Mouse (Mus musculus) testis, adult 2 months (tissue): Measurements from ENCODE around the gene Bcl3. TPM values are rescaled to one million over a fixed set of nuclear protein-coding genes. Genes with fewer than 3 reads are reported as not detected.

Source experiments
- H3K27ac ChIP-seq: fragments of 200-500 bp; 2 replicates; pipeline ENCODE4 v1.5.1; 2012; ENCODE audit warnings: low read depth, low read length; ENCODE audit not compliant: control insufficient read depth, insufficient read depth
- H3K27me3 ChIP-seq: fragments of 200-500 bp; 2 replicates; pipeline ENCODE4 v1.6.1; 2012; ENCODE audit warnings: mild to moderate bottlenecking, low read length, moderate library complexity; ENCODE audit not compliant: control insufficient read depth, insufficient read depth
- H3K36me3 ChIP-seq: fragments of 200-500 bp; 2 replicates; pipeline ENCODE4 v1.6.1; 2012; ENCODE audit warnings: mild to moderate bottlenecking, low read length; ENCODE audit not compliant: control insufficient read depth, insufficient read depth
- H3K4me1 ChIP-seq: fragments of 200-500 bp; 2 replicates; pipeline ENCODE4 v1.6.1; 2012; ENCODE audit warnings: low read length; ENCODE audit not compliant: control insufficient read depth, insufficient read depth
- H3K4me3 ChIP-seq: fragments of 200-500 bp; 2 replicates; pipeline ENCODE4 v1.5.1; 2012; ENCODE audit warnings: low read depth, mild to moderate bottlenecking, low read length, moderate library complexity, mixed read lengths; ENCODE audit not compliant: control insufficient read depth
- CTCF ChIP-seq: fragments of 200-500 bp; IDR thresholded peaks from 2 replicates; pipeline ENCODE4 v1.5.1; 2012; ENCODE audit warnings: low read depth, mild to moderate bottlenecking, inconsistent platforms, low read length, moderate library complexity; ENCODE audit not compliant: control insufficient read depth, insufficient read depth, insufficient replicate concordance
- POLR2A ChIP-seq: fragments of 200-500 bp; IDR thresholded peaks from 2 replicates; pipeline ENCODE4 v1.6.1; 2012; ENCODE audit warnings: low read depth, mild to moderate bottlenecking, inconsistent platforms, low read length, moderate library complexity; ENCODE audit not compliant: control insufficient read depth
- polyA plus RNA-seq: library from polyadenylated mRNA; depleted of rRNA; stranded (reverse); fragments of >200 nt; gene quantifications from 2 replicates; pipeline ENCODE4 v1.2.3, GENCODE M21; 2012

Bcl3 gene
- polyA plus RNA-seq, 1 experiment: 4.4 TPM

DNA sequence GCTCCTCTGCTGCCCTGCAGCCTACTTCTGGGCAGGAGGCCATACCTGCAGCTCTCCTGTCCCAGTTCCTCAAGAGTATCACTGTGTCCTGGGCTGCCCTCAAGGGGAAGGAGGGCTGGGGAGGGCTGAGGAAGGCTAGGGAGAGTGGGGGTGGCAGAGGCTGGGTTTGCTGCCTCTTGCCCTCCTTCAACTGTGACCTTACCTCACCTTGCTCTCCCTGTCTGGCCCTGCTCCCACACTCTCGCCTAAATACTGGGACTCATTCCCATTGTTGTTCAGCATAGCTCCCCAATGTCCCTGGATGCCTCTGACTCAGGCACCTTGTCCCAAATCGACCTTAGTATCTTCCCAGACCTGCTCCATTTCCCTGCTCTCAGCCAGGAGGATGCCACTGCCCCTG, 41.7 kb upstream of the Bcl3 start:
- Histone ChIP-seq H3K4me3 (no peak overlapping the region), H3K27ac (no peak overlapping the region), H3K27me3 (no peaks in the 10 kb centered on the region), H3K36me3 (no peaks in the 10 kb centered on the region), H3K4me1 (peaks cover 11% of the 10 kb centered on the region)
- TF ChIP-seq POLR2A (no peak), CTCF (no peak)

DNA sequence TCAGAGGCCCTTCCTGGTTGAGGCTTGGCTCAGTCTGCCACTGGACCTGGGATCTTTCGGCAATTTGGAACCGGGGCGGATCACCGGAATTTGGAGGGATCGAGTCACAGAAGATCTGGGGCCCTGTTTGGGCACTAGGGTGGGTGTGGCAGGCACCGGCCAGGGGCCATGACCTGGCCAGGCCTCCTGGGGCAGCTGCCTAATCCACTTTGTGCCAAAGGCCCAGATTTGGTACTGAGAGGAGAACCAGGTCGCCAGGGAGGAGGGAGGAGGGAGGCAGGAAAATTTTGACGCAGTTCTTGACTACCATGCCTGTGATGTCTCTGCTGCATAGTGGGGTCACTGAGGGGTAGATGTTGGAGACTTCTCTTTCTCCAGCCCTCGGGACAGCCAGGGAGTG, 38.6 kb upstream of the Bcl3 start, which contains the start of gene Ceacam16:
Ceacam16 (minus strand) TSS at position 101 of the 400 bp plus-strand sequence.
- Histone ChIP-seq H3K4me3 (no peak within 1 kb of the TSS), H3K27ac (no peak within 1 kb of the TSS), H3K4me1 (peaks cover 12% of the 10 kb centered on the region), H3K27me3 (no peaks in the 10 kb centered on the region), H3K36me3 (no peaks in the 10 kb centered on the region)
- TF ChIP-seq POLR2A (no peak), CTCF (no peak)

DNA sequence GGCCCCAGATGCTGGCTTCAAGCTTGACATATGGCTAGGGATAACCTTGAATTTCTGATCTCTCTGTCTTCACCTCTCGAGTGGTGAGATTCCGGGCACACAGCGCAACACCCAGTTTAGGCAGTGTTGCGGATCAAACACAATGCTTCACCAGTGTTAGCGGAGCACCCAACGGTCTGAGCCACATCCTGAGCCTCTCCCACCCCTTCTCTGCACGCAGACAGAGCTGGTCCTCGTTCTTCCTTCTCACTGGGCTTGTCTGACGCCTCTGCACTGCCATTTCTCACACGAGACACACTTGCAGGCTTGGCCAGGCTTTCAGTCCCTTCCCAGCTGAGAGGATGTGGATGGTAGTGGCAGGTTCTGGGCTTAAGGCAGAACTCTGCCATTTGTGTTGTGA, 37.2 kb upstream of the Bcl3 start:
- Histone ChIP-seq H3K4me3 (no peak overlapping the region), H3K27ac (no peak overlapping the region), H3K4me1 (peaks cover 9% of the 10 kb centered on the region), H3K36me3 (no peaks in the 10 kb centered on the region), H3K27me3 (no peaks in the 10 kb centered on the region)
- no peak for TF ChIP-seq POLR2A

DNA sequence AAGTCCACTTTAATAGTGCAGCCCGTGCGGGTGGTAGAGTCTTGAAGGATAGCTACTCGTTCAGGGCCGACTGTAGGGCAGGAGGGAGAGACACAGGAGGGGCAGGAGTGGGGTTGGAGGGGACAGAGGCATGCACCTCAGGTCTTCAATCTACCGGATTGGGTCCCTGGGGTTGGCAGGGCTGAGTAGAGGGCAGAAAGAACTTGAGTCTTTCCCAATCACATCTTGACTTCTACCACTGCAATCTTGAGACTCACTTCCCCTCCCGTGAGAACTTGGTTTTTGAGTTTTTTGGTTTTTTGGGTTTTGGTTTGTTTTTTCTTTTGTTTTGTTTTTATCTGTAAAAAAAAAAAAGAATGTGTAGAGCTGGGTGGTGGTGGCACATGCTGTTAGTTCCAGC, 33.7 kb upstream of the Bcl3 start:
- no peak overlapping the region for H3K4me3 ChIP-seq
- TF ChIP-seq CTCF: no peak
- no peak for TF ChIP-seq POLR2A
- H3K4me1 ChIP-seq: peaks cover 9% of the 10 kb centered on the region
- no peaks in the 10 kb centered on the region for H3K36me3 ChIP-seq
- no peak overlapping the region for H3K27ac ChIP-seq
- H3K27me3 ChIP-seq: no peaks in the 10 kb centered on the region

DNA sequence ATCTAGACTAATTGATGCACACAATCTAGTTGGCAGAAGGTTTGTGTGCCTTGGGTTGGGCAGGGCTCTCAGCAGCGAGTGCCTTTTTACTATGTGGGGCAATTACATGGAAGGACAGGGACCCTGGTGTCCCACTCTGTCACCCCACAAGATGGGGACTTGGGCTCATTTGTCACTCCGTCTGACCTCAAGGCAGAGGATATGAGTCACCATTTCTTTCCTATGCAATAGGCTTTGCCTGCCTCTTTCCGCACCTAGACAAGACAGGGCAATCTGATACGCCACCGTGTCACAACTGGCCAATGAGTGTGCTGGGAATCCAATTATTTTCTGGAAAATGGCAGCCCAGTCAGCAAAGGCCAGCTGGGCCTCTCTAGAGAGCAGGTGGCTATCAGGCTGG, 33.1 kb upstream of the Bcl3 start:
- TF ChIP-seq CTCF (no peak), POLR2A (no peak)
- H3K4me1 ChIP-seq: peaks cover 9% of the 10 kb centered on the region
- no peak overlapping the region for H3K27ac ChIP-seq
- no peaks in the 10 kb centered on the region for H3K27me3 ChIP-seq
- no peak overlapping the region for H3K4me3 ChIP-seq
- H3K36me3 ChIP-seq: no peaks in the 10 kb centered on the region

DNA sequence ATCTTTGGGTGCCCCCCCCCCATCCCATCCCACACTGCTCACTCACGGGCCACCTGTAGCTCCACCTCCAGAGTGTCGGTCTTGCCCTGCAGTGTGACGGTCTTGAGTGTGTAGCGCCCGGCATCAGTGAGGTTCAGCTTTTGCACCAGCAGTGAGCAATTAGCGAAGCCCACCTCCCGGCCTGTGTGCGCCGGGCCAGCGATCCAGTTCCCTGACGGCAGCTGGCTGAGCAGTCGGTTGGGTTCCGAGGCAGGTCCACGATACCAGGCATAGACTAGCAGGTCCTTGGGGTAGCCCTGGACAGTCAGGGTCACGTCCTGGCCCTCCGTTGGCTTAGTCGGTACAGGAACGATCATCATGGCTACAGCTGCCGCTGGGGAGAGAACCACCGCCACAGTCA, 31.0 kb upstream of the Bcl3 start:
- no peak overlapping the region for H3K4me3 ChIP-seq
- H3K27ac ChIP-seq: no peak overlapping the region
- TF ChIP-seq CTCF: no peak
- no peak for TF ChIP-seq POLR2A
- H3K4me1 ChIP-seq: peaks cover 6% of the 10 kb centered on the region
- no peaks in the 10 kb centered on the region for H3K27me3 ChIP-seq
- no peaks in the 10 kb centered on the region for H3K36me3 ChIP-seq

DNA sequence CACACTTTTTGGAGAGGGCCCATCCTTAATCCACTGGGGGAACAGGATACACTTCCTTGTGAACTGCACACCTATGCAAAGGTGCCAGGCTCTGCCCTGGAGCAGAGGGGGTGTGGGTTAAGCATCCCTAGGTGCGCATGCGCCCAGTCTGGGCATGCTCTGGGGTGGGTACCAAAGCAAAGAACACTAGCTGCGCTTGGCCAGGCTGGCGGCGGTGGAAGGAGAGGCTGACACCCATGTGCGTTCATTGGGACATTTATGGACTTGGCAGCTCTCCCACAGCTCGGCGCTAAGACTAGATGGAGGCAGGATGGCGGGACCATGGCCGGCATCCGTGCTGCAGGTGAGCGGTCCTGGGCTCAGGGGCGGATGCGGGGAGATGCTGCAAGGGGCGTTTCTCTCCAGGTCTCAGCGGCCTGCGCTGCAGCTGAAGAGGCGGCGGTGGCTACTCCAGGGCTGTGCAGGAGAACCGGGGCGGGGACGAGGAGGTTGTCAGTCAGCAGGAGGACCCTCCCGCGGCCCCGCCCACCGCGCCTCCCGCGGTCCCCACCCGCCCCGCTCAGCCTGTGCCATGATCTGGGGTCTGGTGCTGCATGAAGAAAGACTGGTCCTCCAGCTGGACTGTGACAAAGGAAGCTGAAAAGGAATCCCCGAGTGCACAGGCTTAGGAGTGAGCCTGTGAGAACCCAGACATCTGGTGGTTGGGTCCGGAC, 29.4 kb upstream of the Bcl3 start, which contains the start of gene Gm19345:
Gm19345 (plus strand) TSS at position 146 of the 713 bp plus-strand sequence.
- no peak for TF ChIP-seq CTCF
- Histone ChIP-seq H3K4me3 (no peak within 1 kb of the TSS), H3K36me3 (no peaks in the 10 kb centered on the region), H3K27me3 (no peaks in the 10 kb centered on the region), H3K4me1 (peaks cover 3% of the 10 kb centered on the region; the same call in 1 of the 2 replicates), H3K27ac (no peak within 1 kb of the TSS)
